Mouse (Mus musculus): Measurements from ENCODE around the gene Zfp235. TPM values are rescaled to one million over a fixed set of nuclear protein-coding genes. Genes with fewer than 3 reads are reported as not detected.

The Zfp235 gene
- polyA plus RNA-seq, 1 experiment from 2014 or later: 14.7 TPM

DNA sequence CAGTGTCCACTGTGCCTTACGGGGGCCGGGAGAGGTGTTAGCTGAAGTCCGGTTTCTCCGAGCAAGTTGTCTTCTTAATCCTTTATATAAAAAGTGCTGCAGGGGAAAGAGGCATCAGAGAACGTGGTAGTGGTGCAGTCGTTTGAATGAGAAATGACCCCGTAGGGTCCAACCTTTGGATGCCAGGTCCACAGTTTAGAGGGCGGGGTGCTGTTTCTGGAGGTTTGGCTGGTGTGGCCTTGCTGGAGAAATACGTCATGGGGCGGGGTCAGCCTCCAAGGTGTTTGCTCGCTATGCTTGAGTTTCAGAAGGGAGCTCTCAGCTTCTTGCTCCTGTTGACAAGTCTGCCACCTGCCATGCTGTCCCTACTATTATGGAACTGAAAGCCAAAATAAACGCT lies 21.0 kb upstream of the Zfp235 start:
- Histone ChIP-seq H3K27me3 (ENCODE audit: control insufficient read depth, insufficient read depth, low read length) (no peaks in the 10 kb centered on the region), H3K4me2 (ENCODE audit: low read depth, low read length) (peak overlapping the region; percentile 80)
- 9% methylated on average over 12 of the region's 12 CpGs for WGBS

DNA sequence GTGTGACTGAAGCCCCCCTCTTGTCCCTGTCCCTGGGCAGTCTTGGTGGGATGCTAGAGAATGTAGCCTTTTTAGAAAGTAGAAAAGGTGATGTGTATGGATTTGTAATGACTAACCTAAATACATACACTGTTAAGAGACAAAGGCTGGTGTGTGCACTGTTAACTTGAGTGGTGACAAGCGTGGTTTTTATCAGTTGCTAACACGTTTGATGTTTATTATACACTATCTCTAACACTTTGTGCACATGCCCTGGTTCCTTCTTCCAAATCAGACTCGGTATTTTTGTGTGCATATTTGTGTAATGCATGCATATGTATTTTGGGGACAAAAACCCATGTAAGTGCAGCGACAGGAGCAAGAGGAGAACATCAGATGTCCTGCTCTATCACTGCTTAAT lies 17.3 kb upstream of the Zfp235 start:
- WGBS: 57% methylated on average over 4 of the region's 4 CpGs
- Histone ChIP-seq H3K9me3 (replicated peaks; ENCODE audit: control insufficient read depth, low read length) (no peaks in the 10 kb centered on the region), H3K4me1 (ENCODE audit: control insufficient read depth, insufficient read depth, low read length) (peaks cover 4% of the 10 kb centered on the region; the same call in 1 of the 2 replicates), H3K36me3 (ENCODE audit: control insufficient read depth, insufficient read depth, low read length) (no peaks in the 10 kb centered on the region), H3K27me3 (ENCODE audit: control insufficient read depth, insufficient read depth, low read length) (no peaks in the 10 kb centered on the region), H3K4me2 (ENCODE audit: low read depth, low read length) (no peak overlapping the region), H3K9ac (ENCODE audit: low read length) (no peak overlapping the region), H3K27ac (ENCODE audit: low read length) (no peak overlapping the region), H3K4me3 (replicated peaks; ENCODE audit: low read length) (no peak overlapping the region)
- ATAC-seq (ENCODE audit: insufficient read depth, low FRiP score): no peak

More for the DNA sequence above, 21.0 kb upstream of the Zfp235 start:
- H3K27ac ChIP-seq (ENCODE audit: low read length): peak overlapping the region; percentile 89
- peak overlapping the region; percentile 86 for H3K9ac ChIP-seq (ENCODE audit: low read length)
- peaks cover 4% of the 10 kb centered on the region; the same call in 1 of the 2 replicates for H3K4me1 ChIP-seq (ENCODE audit: control insufficient read depth, insufficient read depth, low read length)
- H3K4me3 ChIP-seq (replicated peaks; ENCODE audit: low read length): peak overlapping the region; percentile 70
- peak; percentile 54 for ATAC-seq (ENCODE audit: insufficient read depth, low FRiP score)
- H3K9me3 ChIP-seq (replicated peaks; ENCODE audit: control insufficient read depth, low read length): peaks cover 14% of the 10 kb centered on the region
- peaks cover 14% of the 10 kb centered on the region for H3K36me3 ChIP-seq (ENCODE audit: control insufficient read depth, insufficient read depth, low read length)

DNA sequence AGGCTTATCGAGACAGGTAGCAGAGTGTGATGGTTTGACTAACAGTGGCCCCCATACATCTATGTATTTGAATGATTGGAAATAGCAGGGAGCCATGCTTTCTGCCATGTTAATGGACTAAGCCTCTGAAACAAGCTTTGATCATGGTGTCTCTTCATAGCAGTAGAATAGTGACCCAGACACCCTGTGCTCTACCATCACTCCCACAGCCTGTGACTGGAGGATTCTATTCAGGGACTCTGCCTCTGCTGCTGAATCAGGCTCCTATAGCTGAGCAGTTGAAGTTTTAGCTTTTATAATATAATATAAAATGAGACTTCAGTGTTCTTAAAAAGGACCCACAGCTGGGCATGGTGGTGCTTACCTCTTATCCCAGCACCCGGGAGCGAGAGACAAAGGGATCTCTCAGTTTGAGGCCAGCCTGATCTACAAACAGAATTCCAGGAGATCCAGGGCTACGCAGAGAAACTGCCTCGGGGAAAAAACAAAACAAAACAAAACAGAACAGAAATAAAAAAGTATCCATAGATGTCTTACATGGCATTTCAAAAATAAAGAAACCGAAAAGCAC lies 459 bp upstream of the Zfp235 start:
- Histone ChIP-seq H3K4me2 (ENCODE audit: low read depth, low read length) (peak overlapping the region; percentile 78), H3K27ac (ENCODE audit: low read length) (no peak overlapping the region), H3K36me3 (ENCODE audit: control insufficient read depth, insufficient read depth, low read length) (peaks cover 11% of the 10 kb centered on the region; the same call in 1 of the 2 replicates), H3K27me3 (ENCODE audit: control insufficient read depth, insufficient read depth, low read length) (no peaks in the 10 kb centered on the region), H3K9ac (ENCODE audit: low read length) (peak overlapping the region; percentile 77), H3K9me3 (replicated peaks; ENCODE audit: control insufficient read depth, low read length) (no peaks in the 10 kb centered on the region), H3K4me3 (replicated peaks; ENCODE audit: low read length) (peak overlapping the region; percentile 60), H3K4me1 (ENCODE audit: control insufficient read depth, insufficient read depth, low read length) (peaks cover 10% of the 10 kb centered on the region)
- 14% methylated on average over 6 of the region's 6 CpGs for WGBS
- ATAC-seq (ENCODE audit: insufficient read depth, low FRiP score): no peak

DNA sequence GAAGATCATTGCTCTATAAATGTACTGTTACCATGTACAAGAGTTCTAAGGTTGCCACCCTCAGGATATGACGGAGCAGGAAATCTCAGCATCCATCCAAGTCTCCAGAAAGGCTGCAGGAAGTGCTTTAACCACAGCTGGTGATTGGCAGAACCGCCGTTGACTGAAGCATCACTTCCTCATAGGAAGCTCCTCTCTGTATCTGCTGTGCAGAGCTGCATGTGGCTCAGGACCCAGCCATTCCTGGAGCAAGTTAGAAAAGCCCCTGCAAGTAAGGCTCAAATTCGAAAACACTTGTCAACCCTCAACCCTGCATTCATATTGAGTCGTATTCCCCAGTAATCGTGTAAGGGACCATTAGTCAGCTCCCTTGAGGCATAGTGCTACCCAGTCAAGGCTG lies 8.6 kb downstream of the Zfp235 start:
- H3K4me3 ChIP-seq (replicated peaks; ENCODE audit: low read length): no peak overlapping the region
- no peak overlapping the region for H3K9ac ChIP-seq (ENCODE audit: low read length)
- no peaks in the 10 kb centered on the region for H3K9me3 ChIP-seq (replicated peaks; ENCODE audit: control insufficient read depth, low read length)
- no peak for ATAC-seq (ENCODE audit: insufficient read depth, low FRiP score)
- H3K27ac ChIP-seq (ENCODE audit: low read length): no peak overlapping the region
- no peak overlapping the region for H3K4me2 ChIP-seq (ENCODE audit: low read depth, low read length)
- no peaks in the 10 kb centered on the region for H3K27me3 ChIP-seq (ENCODE audit: control insufficient read depth, insufficient read depth, low read length)
- no peaks in the 10 kb centered on the region for H3K4me1 ChIP-seq (ENCODE audit: control insufficient read depth, insufficient read depth, low read length)
- WGBS: 89% methylated on average over 6 of the region's 6 CpGs
- peaks cover 31% of the 10 kb centered on the region for H3K36me3 ChIP-seq (ENCODE audit: control insufficient read depth, insufficient read depth, low read length)

DNA sequence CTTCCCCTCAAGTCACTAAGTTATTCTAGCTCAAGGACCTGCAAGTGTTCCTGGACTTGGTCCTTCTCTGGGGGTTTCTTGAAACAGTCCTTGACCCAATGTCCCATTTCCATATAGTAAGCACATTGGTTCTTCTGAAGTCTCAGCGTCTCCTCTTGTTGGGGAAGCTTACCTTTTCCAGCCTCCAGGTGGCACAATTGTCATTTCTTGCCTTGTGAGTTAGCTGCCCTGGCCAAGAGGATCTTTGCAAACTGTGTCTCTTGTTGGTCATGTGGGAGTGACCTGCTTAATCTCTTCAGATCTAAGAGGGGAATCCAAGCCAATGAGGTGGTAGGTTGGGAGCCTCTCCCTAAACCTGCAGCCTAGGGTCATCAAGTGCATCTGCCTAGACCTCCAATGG lies 19.3 kb downstream of the Zfp235 start:
- H3K4me3 ChIP-seq (replicated peaks; ENCODE audit: low read length): no peak overlapping the region
- no peaks in the 10 kb centered on the region; the same call in 1 of the 2 replicates for H3K9me3 ChIP-seq (replicated peaks; ENCODE audit: control insufficient read depth, low read length)
- no peaks in the 10 kb centered on the region for H3K36me3 ChIP-seq (ENCODE audit: control insufficient read depth, insufficient read depth, low read length)
- no peak for ATAC-seq (ENCODE audit: insufficient read depth, low FRiP score)
- H3K4me1 ChIP-seq (ENCODE audit: control insufficient read depth, insufficient read depth, low read length): no peaks in the 10 kb centered on the region
- no peak overlapping the region for H3K4me2 ChIP-seq (ENCODE audit: low read depth, low read length)
- WGBS: 11% methylated on average over 1 of the region's 1 CpGs
- H3K9ac ChIP-seq (ENCODE audit: low read length): no peak overlapping the region
- H3K27me3 ChIP-seq (ENCODE audit: control insufficient read depth, insufficient read depth, low read length): no peaks in the 10 kb centered on the region
- no peak overlapping the region for H3K27ac ChIP-seq (ENCODE audit: low read length)

DNA sequence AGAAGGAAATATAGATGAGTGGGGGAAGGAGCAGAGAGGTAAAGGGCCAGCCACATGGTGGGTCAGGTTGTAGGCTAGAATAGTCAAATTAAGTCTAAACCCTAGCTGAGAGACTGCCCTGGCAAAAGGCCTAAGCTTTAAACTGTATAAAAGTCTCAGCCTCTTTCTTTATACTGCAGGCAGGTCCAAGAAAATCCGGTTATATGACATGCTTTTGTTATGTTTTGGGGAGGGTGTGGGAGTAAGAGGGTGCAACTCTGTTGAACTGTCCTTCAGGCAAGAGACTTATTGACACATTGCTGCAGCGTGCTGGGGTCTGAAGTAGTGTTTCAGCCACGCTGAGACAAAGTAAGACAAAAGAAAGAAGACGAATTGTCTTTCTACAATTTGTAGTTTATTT lies 38.2 kb downstream of the Zfp235 start:
- no peak overlapping the region for H3K27ac ChIP-seq (ENCODE audit: low read length)
- WGBS: 51% methylated on average over 4 of the region's 4 CpGs
- no peaks in the 10 kb centered on the region for H3K9me3 ChIP-seq (replicated peaks; ENCODE audit: control insufficient read depth, low read length)
- H3K4me2 ChIP-seq (ENCODE audit: low read depth, low read length): no peak overlapping the region
- no peaks in the 10 kb centered on the region for H3K36me3 ChIP-seq (ENCODE audit: control insufficient read depth, insufficient read depth, low read length)
- ATAC-seq (ENCODE audit: insufficient read depth, low FRiP score): no peak
- no peaks in the 10 kb centered on the region for H3K27me3 ChIP-seq (ENCODE audit: control insufficient read depth, insufficient read depth, low read length)
- H3K9ac ChIP-seq (ENCODE audit: low read length): no peak overlapping the region
- H3K4me3 ChIP-seq (replicated peaks; ENCODE audit: low read length): no peak overlapping the region
- peaks cover 3% of the 10 kb centered on the region; the same call in 1 of the 2 replicates for H3K4me1 ChIP-seq (ENCODE audit: control insufficient read depth, insufficient read depth, low read length)

DNA sequence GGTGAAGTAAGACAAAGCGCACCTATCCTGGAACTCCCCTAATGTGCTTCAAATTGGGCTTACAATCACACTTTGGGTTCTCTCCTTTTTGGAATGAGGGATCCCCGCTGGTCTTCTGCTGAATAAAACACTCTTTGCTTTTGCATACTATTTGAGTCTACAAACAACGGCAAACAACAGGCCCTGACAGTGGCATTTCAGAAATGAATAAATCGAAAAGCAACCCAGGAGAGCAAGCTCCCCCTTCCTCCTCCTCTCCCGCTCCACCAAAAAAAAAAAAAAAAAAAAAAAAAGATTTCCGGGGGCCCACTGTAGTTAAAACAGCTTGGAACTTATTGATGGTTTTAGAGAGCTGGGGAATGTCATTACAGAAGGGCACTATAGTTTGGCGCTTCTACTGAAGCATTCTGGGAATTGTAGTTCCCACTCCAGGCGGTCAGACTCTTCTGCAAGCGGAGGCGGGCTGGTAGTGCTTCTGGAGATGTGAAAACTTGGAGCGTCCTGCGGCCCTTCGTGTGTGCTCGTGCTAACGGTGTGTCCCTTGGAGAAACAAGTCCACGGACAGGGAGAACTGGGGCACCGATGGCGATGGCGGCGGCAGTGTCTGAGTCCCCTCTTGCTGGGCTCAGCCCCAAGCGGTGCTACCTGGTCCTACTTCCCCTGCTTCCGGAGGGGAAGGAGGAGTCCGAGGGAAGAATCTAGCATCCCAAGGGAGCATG lies 40.8 kb downstream of the Zfp235 start, which contains the start of gene Zfp114:
Gene Zfp114, plus strand, starts transcription at position 443 of the 719 bp plus-strand sequence.
- peak within 1 kb of the TSS; percentile 56 for H3K4me2 ChIP-seq (ENCODE audit: low read depth, low read length)
- WGBS: 11% methylated on average over 23 of the region's 23 CpGs
- H3K9me3 ChIP-seq (replicated peaks; ENCODE audit: control insufficient read depth, low read length): no peaks in the 10 kb centered on the region
- peak within 1 kb of the TSS; percentile 81 for H3K9ac ChIP-seq (ENCODE audit: low read length)
- peak within 1 kb of the TSS; percentile 72 for H3K27ac ChIP-seq (ENCODE audit: low read length)
- peak within 1 kb of the TSS; percentile 72 for H3K4me3 ChIP-seq (replicated peaks; ENCODE audit: low read length)
- H3K27me3 ChIP-seq (ENCODE audit: control insufficient read depth, insufficient read depth, low read length): no peaks in the 10 kb centered on the region
- no peaks in the 10 kb centered on the region for H3K36me3 ChIP-seq (ENCODE audit: control insufficient read depth, insufficient read depth, low read length)
- peak; percentile 90 for ATAC-seq (ENCODE audit: insufficient read depth, low FRiP score)
- peaks cover 3% of the 10 kb centered on the region; the same call in 1 of the 2 replicates for H3K4me1 ChIP-seq (ENCODE audit: control insufficient read depth, insufficient read depth, low read length)

DNA sequence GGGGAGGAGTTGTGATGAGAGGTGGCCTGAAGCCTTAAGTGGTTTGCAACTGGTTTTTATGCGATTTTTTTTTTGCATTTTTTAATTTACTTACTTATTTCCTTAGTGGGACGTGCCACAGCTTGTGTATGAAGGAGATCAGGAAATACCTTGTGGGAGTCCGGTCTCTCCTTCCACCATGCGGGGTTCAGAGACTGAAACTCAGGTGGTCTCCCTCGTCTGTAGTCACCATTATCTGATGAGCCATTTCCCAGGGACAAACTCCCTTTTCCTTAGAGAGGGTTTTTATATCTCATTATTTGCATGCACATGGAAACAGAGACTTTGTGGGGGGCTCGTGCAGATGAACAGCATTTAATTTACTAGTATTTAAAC lies 41.4 kb downstream of the Zfp235 start:
- ATAC-seq (ENCODE audit: insufficient read depth, low FRiP score): no peak
- 50% methylated on average over 6 of the region's 6 CpGs for WGBS
- Histone ChIP-seq H3K4me3 (replicated peaks; ENCODE audit: low read length) (peak overlapping the region; percentile 72), H3K27me3 (ENCODE audit: control insufficient read depth, insufficient read depth, low read length) (no peaks in the 10 kb centered on the region), H3K4me1 (ENCODE audit: control insufficient read depth, insufficient read depth, low read length) (peaks cover 3% of the 10 kb centered on the region; the same call in 1 of the 2 replicates), H3K4me2 (ENCODE audit: low read depth, low read length) (peak overlapping the region; percentile 56), H3K9me3 (replicated peaks; ENCODE audit: control insufficient read depth, low read length) (no peaks in the 10 kb centered on the region), H3K36me3 (ENCODE audit: control insufficient read depth, insufficient read depth, low read length) (no peaks in the 10 kb centered on the region), H3K9ac (ENCODE audit: low read length) (peak overlapping the region; percentile 81), H3K27ac (ENCODE audit: low read length) (no peak overlapping the region)

DNA sequence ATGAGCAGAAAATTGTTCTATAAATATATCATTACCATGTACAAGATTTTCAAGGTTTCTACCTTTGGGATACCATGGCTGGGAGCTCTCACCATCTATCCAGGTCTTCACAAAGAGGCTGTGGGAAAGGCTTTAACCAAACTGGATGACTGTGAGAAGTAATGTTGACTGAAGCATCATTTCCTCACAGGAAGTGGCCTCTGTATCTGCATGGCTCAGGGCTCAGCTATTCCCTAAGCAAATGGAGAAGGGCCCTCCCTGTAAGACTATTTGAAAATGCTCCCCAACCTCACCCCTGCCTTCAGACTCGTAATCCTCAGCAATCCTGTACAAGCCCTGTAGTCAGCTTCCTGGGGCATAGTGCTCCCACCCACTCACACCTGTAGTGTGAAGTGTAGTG lies 53.6 kb downstream of the Zfp235 start:
- 48% methylated on average over 1 of the region's 1 CpGs for WGBS
- no peak for ATAC-seq (ENCODE audit: insufficient read depth, low FRiP score)
- no peaks in the 10 kb centered on the region for H3K36me3 ChIP-seq (ENCODE audit: control insufficient read depth, insufficient read depth, low read length)
- no peak overlapping the region for H3K4me3 ChIP-seq (replicated peaks; ENCODE audit: low read length)
- H3K4me2 ChIP-seq (ENCODE audit: low read depth, low read length): no peak overlapping the region
- H3K27me3 ChIP-seq (ENCODE audit: control insufficient read depth, insufficient read depth, low read length): no peaks in the 10 kb centered on the region
- no peak overlapping the region for H3K9ac ChIP-seq (ENCODE audit: low read length)
- H3K9me3 ChIP-seq (replicated peaks; ENCODE audit: control insufficient read depth, low read length): no peaks in the 10 kb centered on the region
- H3K4me1 ChIP-seq (ENCODE audit: control insufficient read depth, insufficient read depth, low read length): no peaks in the 10 kb centered on the region
- no peak overlapping the region for H3K27ac ChIP-seq (ENCODE audit: low read length)

Measured in stomach, embryonic 16.5 days (tissue).